Mouse (Mus musculus) embryonic facial prominence, embryonic 14.5 days (tissue): ENCODE measurements at regions not wholly inside any gene's neighbourhood (a gene's known extent, or its start where the extent isn't known, plus 50 kb on each side); places are given as distances from the start of the nearest gene placed in this dataset.

Source experiments
- ATAC-seq: fragments of 200-750 bp; cut with Nextera tagmentation; 2 replicates; pipeline ENCODE4 v1.8.0; 2017; ENCODE audit warnings: low read depth, moderate number of reproducible peaks, moderate TSS enrichment
- DNase-seq: peaks from one replicate; pipeline ENCODE4 v3.0.0-alpha.2; 2015; ENCODE audit warnings: low spot score
- H3K27ac ChIP-seq: fragments of 300-500 bp; sonication (generic); replicated peaks from 2 replicates; pipeline ENCODE4 v1.5.1; 2014; ENCODE audit warnings: low read depth, mild to moderate bottlenecking, low read length, moderate library complexity
- H3K27me3 ChIP-seq: fragments of 300-500 bp; sonication (generic); replicated peaks from 2 replicates; pipeline ENCODE4 v1.6.1; 2014; ENCODE audit warnings: low read length; ENCODE audit not compliant: control insufficient read depth, insufficient read depth
- H3K36me3 ChIP-seq: fragments of 300-500 bp; sonication (generic); 2 replicates; pipeline ENCODE4 v1.6.1; 2014; ENCODE audit warnings: low read length, mixed read lengths; ENCODE audit not compliant: control insufficient read depth, insufficient read depth
- H3K4me1 ChIP-seq: fragments of 300-500 bp; sonication (generic); 2 replicates; pipeline ENCODE4 v1.6.1; 2014; ENCODE audit warnings: antibody characterized with exemption, low read length; ENCODE audit not compliant: control insufficient read depth, insufficient read depth
- H3K4me2 ChIP-seq: fragments of 300-500 bp; sonication (generic); 2 replicates; pipeline ENCODE4 v1.6.1; 2014; ENCODE audit warnings: low read depth, mild to moderate bottlenecking, low read length, moderate library complexity, mixed read lengths
- H3K4me3 ChIP-seq: fragments of 300-500 bp; sonication (generic); 2 replicates; pipeline ENCODE4 v1.5.1; 2014; ENCODE audit warnings: low read depth, mild to moderate bottlenecking, low read length
- H3K9ac ChIP-seq: fragments of 300-500 bp; sonication (generic); 2 replicates; pipeline ENCODE4 v1.6.1; 2014; ENCODE audit warnings: low read depth, mild to moderate bottlenecking, low read length, moderate library complexity, mixed read lengths
- H3K9me3 ChIP-seq: fragments of 300-500 bp; sonication (generic); 2 replicates; pipeline ENCODE4 v1.6.1; 2016; ENCODE audit warnings: low read length; ENCODE audit not compliant: control insufficient read depth
- WGBS: fragments of 180-500 bp; shearing (Covaris S2); extraction: QIAGEN DNeasy Blood & Tissue Kit; methylation state at CpG from one replicate; pipeline ENCODE4 v1.1.7; 2014; 5-methylcytosine and 5-hydroxymethylcytosine counted together

DNA sequence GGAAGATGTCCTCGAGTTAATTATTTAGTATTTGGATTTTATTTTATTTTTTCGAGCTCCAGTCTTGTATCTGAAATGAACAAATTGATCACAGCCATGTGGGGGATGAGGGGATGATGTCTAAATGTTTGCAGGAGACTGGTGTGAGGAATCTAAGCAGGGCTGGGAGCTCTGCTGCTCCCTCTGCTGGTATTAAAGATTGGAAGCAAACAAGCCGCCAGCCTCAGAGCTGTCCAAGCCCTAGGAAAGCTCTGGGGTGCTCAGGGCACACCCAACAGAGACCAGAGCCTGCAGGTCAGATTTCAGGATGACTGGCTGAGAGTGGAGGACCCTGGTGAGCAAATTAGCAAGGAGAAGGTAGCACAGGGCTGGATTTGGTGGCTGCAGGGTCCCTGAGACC lies 330.4 kb downstream of the Fut8 start:
- no peak overlapping the region for H3K4me3 ChIP-seq
- WGBS: 4% methylated on average over 3 of the region's 3 CpGs
- H3K9me3 ChIP-seq: no peaks in the 10 kb centered on the region
- DNase-seq (peak; percentile 63), ATAC-seq (peak; percentile 65; the same call in 1 of the 2 replicates)
- H3K27me3 ChIP-seq: no peaks in the 10 kb centered on the region
- no peaks in the 10 kb centered on the region for H3K36me3 ChIP-seq
- H3K27ac ChIP-seq: no peak overlapping the region
- no peak overlapping the region for H3K9ac ChIP-seq
- H3K4me2 ChIP-seq: no peak overlapping the region
- no peaks in the 10 kb centered on the region for H3K4me1 ChIP-seq

- Histone ChIP-seq H3K4me3 (no peak overlapping the region), H3K27ac (no peak overlapping the region), H3K9me3 (no peaks in the 10 kb centered on the region), H3K9ac (no peak overlapping the region), H3K36me3 (no peaks in the 10 kb centered on the region), H3K4me2 (no peak overlapping the region), H3K4me1 (no peaks in the 10 kb centered on the region), H3K27me3 (no peaks in the 10 kb centered on the region)
- ATAC-seq (no peak), DNase-seq (no peak)
- 77% methylated on average over 3 of the region's 3 CpGs for WGBS
Observed at GRCm38 (mm10) chr12:77570501-77570900, 332.6 kb downstream of the Fut8 start.

GRCm38 (mm10) chr12:77571071-77571470 lies 333.1 kb downstream of the Fut8 start:
- Histone ChIP-seq H3K36me3 (no peaks in the 10 kb centered on the region), H3K27me3 (no peaks in the 10 kb centered on the region), H3K4me3 (no peak overlapping the region), H3K9ac (no peak overlapping the region), H3K4me1 (no peaks in the 10 kb centered on the region), H3K9me3 (no peaks in the 10 kb centered on the region), H3K4me2 (no peak overlapping the region), H3K27ac (no peak overlapping the region)
- WGBS: 68% methylated on average over 5 of the region's 5 CpGs
- ATAC-seq: no peak
- no peak for DNase-seq

GRCm38 (mm10) chr12:77575046-77575445 lies 337.1 kb downstream of the Fut8 start:
- 72% methylated on average over 3 of the region's 3 CpGs for WGBS
- Histone ChIP-seq H3K4me3 (no peak overlapping the region), H3K4me2 (no peak overlapping the region), H3K36me3 (no peaks in the 10 kb centered on the region), H3K9ac (no peak overlapping the region), H3K27me3 (no peaks in the 10 kb centered on the region), H3K27ac (no peak overlapping the region), H3K9me3 (no peaks in the 10 kb centered on the region), H3K4me1 (no peaks in the 10 kb centered on the region)
- DNase-seq: peak; percentile 30
- no peak for ATAC-seq

- H3K27ac ChIP-seq: no peak overlapping the region
- no peak overlapping the region for H3K4me2 ChIP-seq
- H3K4me3 ChIP-seq: no peak overlapping the region
- no peak overlapping the region for H3K9ac ChIP-seq
- H3K27me3 ChIP-seq: no peaks in the 10 kb centered on the region
- ATAC-seq: no peak
- no peak for DNase-seq
- no peaks in the 10 kb centered on the region for H3K4me1 ChIP-seq
- no peaks in the 10 kb centered on the region for H3K36me3 ChIP-seq
- 55% methylated on average over 2 of the region's 2 CpGs for WGBS
- H3K9me3 ChIP-seq: no peaks in the 10 kb centered on the region
Observed at GRCm38 (mm10) chr12:77588297-77588696, 350.4 kb downstream of the Fut8 start.

DNA sequence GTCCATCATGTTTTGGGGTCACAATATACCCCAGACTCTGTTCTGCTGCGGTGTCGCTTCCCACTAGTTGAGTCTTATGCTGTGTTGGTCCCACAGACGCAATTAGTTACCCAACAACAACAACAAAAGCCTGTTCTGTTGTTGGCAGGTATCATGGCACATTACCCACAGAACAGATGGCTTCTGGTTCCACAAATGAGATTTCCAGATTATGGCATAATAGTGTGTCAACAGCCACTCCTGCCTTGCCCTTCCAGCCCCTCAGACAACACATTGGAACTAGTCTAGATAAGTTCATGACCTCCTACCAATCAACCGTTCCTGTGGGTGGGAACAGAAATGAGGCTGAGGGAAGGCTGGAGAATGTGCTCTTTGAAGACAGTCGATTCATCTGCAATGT lies 351.5 kb downstream of the Fut8 start:
- ATAC-seq: no peak
- H3K4me3 ChIP-seq: no peak overlapping the region

DNA sequence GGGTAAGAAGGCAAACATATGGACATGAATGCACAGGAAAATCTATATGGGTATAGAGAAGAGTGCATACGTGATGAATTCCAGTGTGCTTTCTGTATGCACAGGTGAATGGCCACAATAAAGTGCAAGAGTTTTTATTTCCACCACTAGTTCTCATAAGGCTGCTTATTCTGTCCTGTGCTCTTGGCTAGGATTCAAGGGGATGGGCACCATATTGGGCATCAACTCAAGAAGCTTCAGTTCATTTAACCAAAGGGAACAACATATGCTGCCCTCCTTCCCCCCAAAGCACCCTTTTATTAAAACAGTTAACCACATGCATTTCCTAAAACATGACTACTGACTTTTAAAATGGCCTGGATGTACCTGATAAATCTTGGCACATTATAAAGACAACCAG lies 356.2 kb downstream of the Fut8 start:
- H3K27ac ChIP-seq: no peak overlapping the region
- H3K4me3 ChIP-seq: no peak overlapping the region
- no peaks in the 10 kb centered on the region for H3K9me3 ChIP-seq
- WGBS: 89% methylated on average over 1 of the region's 1 CpGs
- no peaks in the 10 kb centered on the region; the same call in 1 of the 2 replicates for H3K27me3 ChIP-seq
- H3K36me3 ChIP-seq: no peaks in the 10 kb centered on the region
- no peak overlapping the region for H3K9ac ChIP-seq
- ATAC-seq (no peak), DNase-seq (no peak)
- no peak overlapping the region for H3K4me2 ChIP-seq
- no peaks in the 10 kb centered on the region; the same call in 1 of the 2 replicates for H3K4me1 ChIP-seq

More for the DNA sequence above, 351.5 kb downstream of the Fut8 start:
- Histone ChIP-seq H3K9me3 (no peaks in the 10 kb centered on the region), H3K4me1 (no peaks in the 10 kb centered on the region), H3K27me3 (no peaks in the 10 kb centered on the region), H3K4me2 (no peak overlapping the region), H3K9ac (no peak overlapping the region), H3K36me3 (no peaks in the 10 kb centered on the region), H3K27ac (no peak overlapping the region)
- DNase-seq: no peak
- WGBS: 53% methylated on average over 5 of the region's 5 CpGs

- no peaks in the 10 kb centered on the region for H3K36me3 ChIP-seq
- H3K4me1 ChIP-seq: no peaks in the 10 kb centered on the region; the same call in 1 of the 2 replicates
- no peak overlapping the region for H3K4me2 ChIP-seq
- no peak overlapping the region for H3K4me3 ChIP-seq
- 65% methylated on average over 3 of the region's 3 CpGs for WGBS
- no peak overlapping the region for H3K27ac ChIP-seq
- H3K9me3 ChIP-seq: no peaks in the 10 kb centered on the region
- H3K27me3 ChIP-seq: no peaks in the 10 kb centered on the region; the same call in 1 of the 2 replicates
- DNase-seq: no peak
- ATAC-seq: no peak
- H3K9ac ChIP-seq: no peak overlapping the region
Observed at GRCm38 (mm10) chr12:77594657-77595056, 356.7 kb downstream of the Fut8 start.

DNA sequence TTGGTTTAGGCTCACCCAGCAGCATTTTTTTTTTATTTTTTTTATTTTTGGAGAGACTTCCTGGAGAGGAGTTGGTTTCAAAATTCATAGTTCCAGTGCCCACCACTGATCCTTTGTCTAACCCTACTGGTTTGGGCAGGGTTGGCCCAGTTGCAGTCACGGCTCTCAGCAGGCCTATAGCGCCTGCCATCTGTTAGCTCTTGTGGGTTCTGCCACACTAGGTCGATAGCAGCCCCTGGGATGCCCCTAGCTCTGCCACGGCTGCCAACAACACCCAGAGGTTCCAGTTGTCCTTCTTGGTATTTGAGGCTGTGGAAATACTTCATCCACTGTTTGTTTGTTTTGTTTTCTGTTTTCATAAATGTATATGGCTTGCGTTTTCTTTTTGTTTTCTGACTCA lies 357.9 kb downstream of the Fut8 start:
- WGBS: 77% methylated on average over 5 of the region's 5 CpGs
- DNase-seq (no peak), ATAC-seq (no peak)
- H3K4me3 ChIP-seq: no peak overlapping the region
- no peaks in the 10 kb centered on the region; the same call in 1 of the 2 replicates for H3K27me3 ChIP-seq
- H3K36me3 ChIP-seq: no peaks in the 10 kb centered on the region
- no peak overlapping the region for H3K27ac ChIP-seq
- H3K4me2 ChIP-seq: no peak overlapping the region
- no peaks in the 10 kb centered on the region for H3K9me3 ChIP-seq
- H3K4me1 ChIP-seq: no peaks in the 10 kb centered on the region; the same call in 1 of the 2 replicates
- no peak overlapping the region for H3K9ac ChIP-seq
